18 mouse cellular contexts compared by ENCODE assay signal in genomic region chr4:107944141-107944540, GRCm38 (mm10). TPM values are rescaled to one million over a fixed set of nuclear protein-coding genes. Genes with fewer than 3 reads are reported as not detected.
DNase-seq lines count a peak whose midpoint lies in the region; ATAC-seq lines count a peak whose summit lies in the region.
"Had no signal": no experiment of that assay in that cellular context is flagged by ENCODE, and none has a peak within 500 bp of the region (broad histone marks: within the 10 kb centered on the region; RNA-seq: fewer than 3 reads in every experiment).

No protein-coding gene starts in this region.

- no peak overlapping the region for H3K4me3 ChIP-seq in heart, embryonic 16.5 days (ENCODE audit: low read length)
- H3K4me3 ChIP-seq: limb, embryonic 15.5 days had no signal

- H3K9me3 ChIP-seq in heart, embryonic 16.5 days (replicated peaks; ENCODE audit: control insufficient read depth, low read length) = no peaks in the 10 kb centered on the region
- H3K9me3 ChIP-seq: limb, embryonic 15.5 days had no signal

- H3K27ac ChIP-seq in heart, embryonic 16.5 days (ENCODE audit: low read length) = peak overlapping the region; percentile 28
- H3K27ac ChIP-seq: hindbrain, embryonic 14.5 days; limb, embryonic 15.5 days had no signal

- H3K36me3 ChIP-seq in heart, embryonic 16.5 days (ENCODE audit: control insufficient read depth, insufficient read depth) = no peaks in the 10 kb centered on the region
- H3K36me3 ChIP-seq: limb, embryonic 15.5 days had no signal

- H3K27me3 ChIP-seq in heart, embryonic 16.5 days (ENCODE audit: control insufficient read depth, insufficient read depth, low read length) = no peaks in the 10 kb centered on the region
- H3K27me3 ChIP-seq: limb, embryonic 15.5 days; Patski had no signal

- DNase-seq in adrenal gland, postnatal 14 days = peak; percentile 50
- no peak for DNase-seq in adrenal gland, adult 18-20 months (ENCODE audit: low spot score in 2 of 2)
- no peak for DNase-seq in heart, adult 11 months
- peak; percentile 31 for DNase-seq in kidney, postnatal 14 days
- DNase-seq in kidney, adult 18-20 months = no peak
- DNase-seq in adipocyte (ENCODE audit: low spot score) = peak; percentile 86
- DNase-seq in frontal cortex, postnatal 14 days (ENCODE audit: low spot score in 2 of 2) = no peak
- DNase-seq: layer of hippocampus, adult 9-11 months; liver, postnatal 0 days; lung, postnatal 36 days; midbrain, embryonic 14.5 days; right cerebral cortex, postnatal 25 days; thymus, adult 18-20 months had no signal

- H3K4me1 ChIP-seq in heart, embryonic 16.5 days (ENCODE audit: control insufficient read depth, insufficient read depth, low read length) = peaks cover 13% of the 10 kb centered on the region

- no peak overlapping the region for H3K9ac ChIP-seq in heart, embryonic 16.5 days (ENCODE audit: low read length)
- H3K9ac ChIP-seq: hindbrain, embryonic 14.5 days; limb, embryonic 15.5 days; liver, postnatal 0 days had no signal

- H3K4me2 ChIP-seq in heart, embryonic 16.5 days (ENCODE audit: low read depth, low read length) = no peak overlapping the region
- H3K4me2 ChIP-seq: hindbrain, embryonic 14.5 days; limb, embryonic 15.5 days had no signal

- ATAC-seq in heart, embryonic 16.5 days (replicated peaks; ENCODE audit: extremely low read depth, insufficient read depth, low FRiP score) = peak; percentile 63; the same call in 1 of the 2 replicates
- ATAC-seq: liver, postnatal 0 days; Patski had no signal

- WGBS in heart, embryonic 16.5 days = 84% methylated on average over 2 of the region's 2 CpGs

RNA-seq across cellular contexts. Expression of gene Cpt2, which starts 20.7 kb away (rescaled TPM):
- 247 and 275 TPM in 2 replicates for total RNA-seq in adrenal gland, postnatal 14 days (2021)
- 100 to 1,000 TPM; 167 to 236 TPM for total RNA-seq in adrenal gland, adult 18-20 months (2021)
- polyA plus RNA-seq in heart, embryonic 16.5 days (2015; fragmentation: Nextera tagmentation; extraction: Ambion mirVana) = 62.8 and 69.2 TPM in 2 replicates

RNA-seq across cellular contexts. Expression of gene Slc1a7, which starts 24.0 kb away (rescaled TPM):
- 0.26 and 0.44 TPM in 2 replicates for total RNA-seq in adrenal gland, postnatal 14 days (2021)
- under 1 TPM; 0.27 to 0.45 TPM for total RNA-seq in adrenal gland, adult 18-20 months (2021)
- polyA plus RNA-seq in heart, embryonic 16.5 days (2015; fragmentation: Nextera tagmentation; extraction: Ambion mirVana) = 0.05 TPM in 1 of 2 replicates, not detected in the other
- total RNA-seq: left cerebral cortex, postnatal 10 days had no signal
- polyA plus RNA-seq: liver, postnatal 0 days; midbrain, embryonic 14.5 days had no signal

RNA-seq across cellular contexts. Expression of gene 0610037L13Rik, which starts 54.5 kb away (rescaled TPM):
- 75.3 and 75.4 TPM in 2 replicates for total RNA-seq in adrenal gland, postnatal 14 days (2021)
- 10 to 100 TPM; 77.6 to 81.6 TPM for total RNA-seq in adrenal gland, adult 18-20 months (2021)
- 95.2 and 99.1 TPM in 2 replicates for polyA plus RNA-seq in heart, embryonic 16.5 days (2015; fragmentation: Nextera tagmentation; extraction: Ambion mirVana)

Comparison
In these comparisons a context has a peak if more than half of its experiments do, and no peak if none do; other contexts are left out.
1. DNase-seq: peak in adrenal gland, postnatal 14 days (single experiment), kidney, postnatal 14 days (single experiment) and adipocyte (single experiment); none in adrenal gland, adult 18-20 months (0 of 2), heart, adult 11 months (single experiment), kidney, adult 18-20 months (single experiment) and frontal cortex, postnatal 14 days (0 of 2).